Mouse (Mus musculus) urinary bladder, adult 18-20 months (tissue): ENCODE measurements around the gene Klhl33.
"Not testable (repeated sequence)": the region's sequence is repeated elsewhere in the genome, so short reads cannot be mapped to it uniquely, and the experiment has no call there.

Experiments used
- DNase-seq, 2 experiments: peaks; one replicate each; pipeline ENCODE4 v3.0.0; 2022; ENCODE audit warnings: low spot score in 2 of 2, mixed read lengths in 2 of 2

The Klhl33 gene

GRCm38 (mm10) chr14:50903973-50904827, 6.9 kb upstream of the Klhl33 start:
- no peak for DNase-seq

- not testable (repeated sequence) for DNase-seq
These were observed 685 bp upstream of the Klhl33 start for GRCm38 (mm10) chr14:50897992-50898391.

GRCm38 (mm10) chr14:50896747-50897373, 447 bp downstream of the Klhl33 start:
- peak in 1 of 2 experiments; percentile 7 for DNase-seq

- peak; percentile 33 to 62 for DNase-seq
These were observed 1.1 kb downstream of the Klhl33 start for GRCm38 (mm10) chr14:50895985-50896746.

GRCm38 (mm10) chr14:50895407-50895806, 1.9 kb downstream of the Klhl33 start:
- DNase-seq: no peak

GRCm38 (mm10) chr14:50892541-50893459, 4.5 kb downstream of the Klhl33 start:
- DNase-seq: no peak

GRCm38 (mm10) chr14:50892091-50892490, 5.2 kb downstream of the Klhl33 start:
- DNase-seq: no peak

GRCm38 (mm10) chr14:50891621-50892020, 5.7 kb downstream of the Klhl33 start:
- no peak for DNase-seq

- no peak for DNase-seq
These were observed 20.9 kb downstream of the Klhl33 start for GRCm38 (mm10) chr14:50876236-50876950.

GRCm38 (mm10) chr14:50875591-50876230, 21.6 kb downstream of the Klhl33 start:
- no peak for DNase-seq

- no peak for DNase-seq
These were observed 22.1 kb downstream of the Klhl33 start for GRCm38 (mm10) chr14:50875175-50875574.

GRCm38 (mm10) chr14:50871284-50871683, 26.0 kb downstream of the Klhl33 start:
- DNase-seq: no peak

- no peak for DNase-seq
These were observed 26.5 kb downstream of the Klhl33 start for GRCm38 (mm10) chr14:50870805-50871143.

GRCm38 (mm10) chr14:50869889-50870804, 27.2 kb downstream of the Klhl33 start, which contains the start of gene Tep1:
Tep1 (minus strand) TSS chr14:50870560.
- peak; percentile 54 to 76 for DNase-seq

- DNase-seq: no peak
These were observed 28.7 kb downstream of the Klhl33 start for GRCm38 (mm10) chr14:50868656-50869055.

GRCm38 (mm10) chr14:50868211-50868610, 29.1 kb downstream of the Klhl33 start:
- no peak for DNase-seq

GRCm38 (mm10) chr14:50866966-50867365, 30.3 kb downstream of the Klhl33 start:
- no peak for DNase-seq

GRCm38 (mm10) chr14:50865005-50865404, 32.3 kb downstream of the Klhl33 start:
- not testable (repeated sequence) for DNase-seq

GRCm38 (mm10) chr14:50862641-50863040, 34.7 kb downstream of the Klhl33 start:
- DNase-seq: no peak
